Mouse (Mus musculus) urinary bladder, postnatal 25 days (tissue): ENCODE measurements around the gene Zfp689.
"Not testable (repeated sequence)": the region's sequence is repeated elsewhere in the genome, so short reads cannot be mapped to it uniquely, and the experiment has no call there.

Source experiments
- DNase-seq: peaks from one replicate; pipeline ENCODE4 v3.0.0; 2022; ENCODE audit warnings: low spot score

Gene Zfp689

DNA sequence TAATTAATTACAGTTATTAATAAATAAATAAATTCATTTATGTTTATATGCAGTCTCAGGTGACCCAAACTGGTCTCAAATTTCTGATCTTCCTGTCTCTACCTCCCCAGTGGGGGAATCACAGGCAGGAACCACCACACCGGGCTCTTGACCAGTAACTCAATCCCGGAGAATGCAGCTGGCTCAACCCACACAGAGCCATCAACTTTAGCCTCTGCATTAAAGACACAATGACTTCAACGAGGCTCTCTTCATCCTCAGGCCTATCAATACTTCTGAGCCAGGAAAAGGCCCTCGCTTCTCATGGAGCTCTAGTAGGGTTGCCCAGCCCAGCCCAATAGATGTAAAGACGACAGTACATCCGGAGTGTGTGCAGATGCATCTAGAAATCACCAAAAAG, 44.9 kb downstream of the Zfp689 start:
- DNase-seq: not testable (repeated sequence)

DNA sequence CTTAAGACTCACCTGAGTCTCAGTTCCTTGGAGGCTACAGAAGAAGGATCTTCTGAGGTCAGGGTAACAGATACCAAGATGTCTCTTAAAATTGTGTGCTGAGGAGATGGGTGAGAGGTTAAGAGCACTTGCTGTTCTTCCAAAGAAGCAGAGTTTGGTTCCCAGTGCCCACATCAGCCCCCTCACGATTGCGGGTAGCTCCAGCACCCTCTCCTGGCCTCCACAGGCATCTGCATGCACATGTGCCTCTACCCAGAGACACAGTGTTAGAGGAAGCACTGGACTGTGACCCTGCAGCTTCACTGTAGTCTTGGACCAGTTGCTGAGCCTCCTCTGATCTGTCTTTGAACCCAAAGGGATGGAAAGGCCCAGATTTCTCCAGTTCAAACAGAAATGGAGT, 46.0 kb downstream of the Zfp689 start:
- DNase-seq: no peak

GRCm38 (mm10) chr7:127400355-127400754, 48.6 kb downstream of the Zfp689 start:
- DNase-seq: no peak

DNA sequence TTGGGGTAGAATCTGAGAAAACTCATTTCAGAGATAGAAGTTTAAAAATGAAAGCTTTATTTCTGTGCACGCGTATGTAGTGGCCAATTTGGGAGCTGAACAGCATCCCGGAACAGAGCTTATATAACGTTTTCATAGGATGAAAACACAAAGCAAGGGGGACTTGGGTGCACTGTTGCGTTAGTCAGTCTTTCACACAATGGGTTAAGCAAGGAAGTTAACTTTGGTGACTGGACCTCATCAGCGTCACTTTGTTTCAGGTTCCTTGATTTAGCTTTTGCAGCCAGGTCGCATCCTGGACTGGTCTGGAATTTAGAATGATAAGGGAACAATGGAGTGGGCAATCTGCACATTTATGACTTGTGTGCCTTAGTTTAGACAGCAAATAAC, 55.0 kb downstream of the Zfp689 start:
- DNase-seq: no peak

- peak; percentile 95 for DNase-seq
These were observed 55.6 kb downstream of the Zfp689 start, which contains the start of gene E430018J23Rik for GRCm38 (mm10) chr7:127393157-127393943. TSS of gene E430018J23Rik (minus strand) at chr7:127393629.

DNA sequence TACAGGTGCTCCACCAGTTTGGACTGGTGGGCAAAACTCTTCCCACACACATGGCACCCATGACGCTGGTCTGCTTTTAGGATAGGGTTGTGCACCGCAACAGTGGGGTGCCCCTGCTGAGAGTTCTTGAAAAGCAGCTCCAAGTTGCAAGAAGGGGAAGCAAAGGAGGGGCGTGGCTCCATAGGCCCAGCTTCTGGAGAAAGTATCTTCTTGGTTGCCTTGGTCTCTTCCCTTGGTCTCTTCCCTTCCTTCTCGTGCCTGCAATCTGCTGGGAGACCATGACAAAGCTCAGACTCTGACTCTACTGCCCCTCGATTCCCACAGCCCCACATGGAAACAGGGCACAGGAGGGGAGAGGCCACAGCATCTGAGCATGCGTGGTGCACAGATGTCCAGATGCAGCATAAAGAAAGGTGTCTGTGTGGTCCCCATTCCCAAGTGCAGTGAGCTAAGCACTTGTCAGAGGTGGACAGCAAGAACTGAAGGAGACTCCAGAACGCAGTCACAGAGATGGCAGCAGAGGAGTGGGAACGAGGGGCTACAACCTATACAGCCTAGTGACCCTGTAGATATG, 56.6 kb downstream of the Zfp689 start:
- no peak for DNase-seq
